Mouse (Mus musculus): ENCODE data around the gene Cfc1. TPM values are rescaled to one million over a fixed set of nuclear protein-coding genes. Genes with fewer than 3 reads are reported as not detected.
A peak's percentile ranks its signal among the peaks of the same experiment; 100 is the strongest.
"Not testable (repeated sequence)": the region's sequence is repeated elsewhere in the genome, so short reads cannot be mapped to it uniquely, and the experiment has no call there.

The Cfc1 gene
- total RNA-seq (2021), result not detected
- long read RNA-seq, experiment 1, result 0 reads
- long read RNA-seq, experiment 2, result 0 reads

DNA sequence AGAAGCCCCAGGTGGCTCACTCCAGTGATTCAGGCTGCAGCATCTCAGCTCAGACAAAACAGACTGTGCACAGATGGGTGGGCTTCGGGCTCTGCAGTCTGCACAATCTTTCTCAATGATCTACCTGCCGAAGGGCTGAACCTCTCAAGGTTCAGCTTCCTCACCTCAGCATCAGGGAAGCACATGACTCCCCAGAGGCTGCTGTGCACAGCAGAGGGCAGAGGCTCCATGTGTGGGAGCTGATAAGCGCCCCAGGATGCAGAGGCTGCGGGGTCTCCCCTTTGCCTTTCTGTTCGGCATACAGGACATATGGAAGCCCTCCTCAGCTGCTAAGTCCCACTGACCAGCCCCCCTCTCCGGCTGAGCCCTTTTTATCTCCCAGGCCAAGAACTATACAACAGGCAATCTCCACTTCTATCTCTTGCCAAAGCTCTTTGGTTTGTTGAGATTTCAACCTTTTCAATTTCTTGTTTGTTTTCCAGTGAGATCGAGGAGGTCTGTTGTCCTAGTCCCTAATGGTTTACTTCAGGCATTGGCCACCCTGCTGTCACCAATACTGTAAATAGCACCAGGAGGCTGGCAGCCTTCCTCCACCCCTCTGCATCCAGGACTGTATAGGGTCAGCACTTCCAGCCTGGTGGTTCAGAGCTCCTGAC is at the start of gene Cfc1:
Gene Cfc1 (plus strand): TSS at position 606 of the 656 bp plus-strand sequence.
- not testable (repeated sequence) for DNase-seq (ENCODE audit: low spot score in 2 of 2)

DNA sequence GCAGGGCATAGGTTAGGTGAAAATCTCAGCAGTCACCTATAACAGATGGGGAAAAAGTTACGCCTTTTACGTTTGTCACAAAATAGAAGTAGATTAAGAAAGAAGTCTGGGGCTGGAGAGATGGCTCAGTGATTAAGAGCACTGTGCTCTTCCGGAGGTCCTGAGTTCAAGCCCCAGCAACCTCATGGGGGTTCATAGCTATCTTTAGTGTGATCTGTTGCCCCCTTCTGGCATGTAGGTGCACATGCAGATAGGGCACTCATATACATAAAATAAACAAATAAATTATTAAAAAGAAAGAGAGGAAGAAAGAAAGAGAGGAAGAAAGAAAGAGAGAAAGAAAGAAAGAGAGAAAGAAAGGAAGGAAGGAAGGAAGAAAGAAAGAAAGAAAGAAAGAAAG is 48.1 kb upstream of the Cfc1 start:
- DNase-seq (ENCODE audit: low spot score in 2 of 2), result no peak

DNA sequence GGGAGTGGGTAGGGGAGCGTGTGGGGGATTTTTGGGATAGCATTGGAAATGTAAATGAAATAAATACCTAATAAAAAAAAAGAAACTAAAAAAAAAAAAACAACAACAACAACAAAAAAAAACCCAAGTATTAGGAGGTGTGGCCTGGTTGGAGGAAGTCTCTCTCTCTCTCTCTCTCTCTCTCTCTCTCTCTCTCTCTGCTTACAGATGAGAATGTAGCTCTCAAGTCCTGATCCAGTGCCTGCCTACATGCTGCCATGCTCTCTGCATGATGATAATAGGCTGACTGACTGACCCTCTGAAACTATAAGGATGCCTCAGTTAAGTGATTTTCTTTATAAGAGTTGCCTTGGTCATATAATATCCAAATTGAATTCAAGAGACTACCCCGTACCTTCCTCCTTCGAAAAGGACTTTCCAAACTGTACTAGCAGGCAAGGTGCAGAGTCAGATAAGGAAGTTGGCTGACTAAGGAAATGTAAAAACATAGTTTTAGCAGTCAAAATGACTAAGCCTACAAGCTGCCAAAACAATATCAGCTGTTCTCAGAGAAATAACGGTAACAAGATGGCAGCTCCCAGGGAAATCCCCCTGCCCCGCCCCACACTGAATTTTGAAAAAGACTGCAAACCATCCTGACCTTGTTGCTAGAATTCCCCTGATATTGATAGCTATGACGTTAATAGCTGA is 45.5 kb upstream of the Cfc1 start:
- DNase-seq (ENCODE audit: low spot score in 2 of 2), result no peak

DNA sequence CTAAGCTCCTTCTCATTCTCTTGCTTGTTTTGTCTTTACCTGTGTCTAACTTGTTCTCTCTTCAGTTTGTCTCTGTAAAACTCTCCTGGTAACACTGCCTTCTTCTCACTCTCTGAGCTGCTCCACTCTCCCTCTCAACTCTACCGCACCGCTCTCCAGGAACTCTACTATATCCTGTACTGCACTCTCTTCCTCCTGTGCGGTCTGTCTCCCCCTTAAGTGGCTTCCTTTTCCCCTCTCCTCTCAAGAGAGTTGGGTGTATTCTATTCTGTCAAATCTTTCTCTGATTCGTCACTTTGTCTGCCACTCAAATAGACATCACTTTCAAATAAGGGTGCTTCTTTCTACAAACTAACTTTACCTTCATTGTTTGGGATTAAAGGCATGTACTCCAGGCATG is 44.0 kb upstream of the Cfc1 start:
- no peak for DNase-seq (ENCODE audit: low spot score in 2 of 2)

DNA sequence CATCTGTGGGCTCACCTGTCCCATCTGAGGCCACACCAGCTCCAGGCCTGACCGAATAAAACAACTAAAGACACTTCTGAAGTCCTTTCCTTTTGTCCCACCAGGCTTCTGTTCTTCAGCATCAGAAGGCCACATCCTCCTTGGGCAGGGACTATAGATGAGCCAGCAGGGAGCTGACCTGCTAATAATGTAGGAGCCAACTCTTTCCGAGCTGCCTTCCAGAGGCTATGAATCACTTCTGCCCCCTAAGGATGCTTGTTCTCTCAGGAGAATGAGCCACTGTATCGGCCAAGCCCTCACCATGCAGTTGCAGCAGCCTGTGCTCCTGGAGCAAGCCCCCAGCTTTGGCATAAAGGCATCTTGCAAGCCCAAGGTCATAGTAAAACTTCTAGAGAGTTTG is 32.5 kb upstream of the Cfc1 start:
- no peak for DNase-seq (ENCODE audit: low spot score in 2 of 2)

DNA sequence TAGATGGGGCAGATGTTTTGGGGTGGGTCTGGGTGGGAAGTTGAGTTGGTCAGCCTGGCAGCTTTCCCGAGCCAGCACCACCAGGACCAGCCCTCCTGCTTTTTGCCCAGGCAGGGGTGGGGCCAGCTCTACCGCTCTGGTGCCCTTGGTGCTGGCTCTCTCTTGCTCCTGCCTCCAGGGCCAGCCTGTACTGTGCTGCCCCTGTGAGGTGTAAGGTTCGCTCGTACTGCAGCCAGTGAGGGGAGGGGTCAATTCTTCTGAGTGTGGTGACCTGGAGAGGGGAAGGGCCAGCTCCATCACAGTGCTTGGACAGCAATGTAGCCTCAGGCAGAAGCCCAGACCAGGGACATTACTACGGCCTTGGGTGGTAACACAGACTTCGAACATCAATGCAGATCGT is 30.1 kb upstream of the Cfc1 start:
- no peak for DNase-seq (ENCODE audit: low spot score in 2 of 2)

DNA sequence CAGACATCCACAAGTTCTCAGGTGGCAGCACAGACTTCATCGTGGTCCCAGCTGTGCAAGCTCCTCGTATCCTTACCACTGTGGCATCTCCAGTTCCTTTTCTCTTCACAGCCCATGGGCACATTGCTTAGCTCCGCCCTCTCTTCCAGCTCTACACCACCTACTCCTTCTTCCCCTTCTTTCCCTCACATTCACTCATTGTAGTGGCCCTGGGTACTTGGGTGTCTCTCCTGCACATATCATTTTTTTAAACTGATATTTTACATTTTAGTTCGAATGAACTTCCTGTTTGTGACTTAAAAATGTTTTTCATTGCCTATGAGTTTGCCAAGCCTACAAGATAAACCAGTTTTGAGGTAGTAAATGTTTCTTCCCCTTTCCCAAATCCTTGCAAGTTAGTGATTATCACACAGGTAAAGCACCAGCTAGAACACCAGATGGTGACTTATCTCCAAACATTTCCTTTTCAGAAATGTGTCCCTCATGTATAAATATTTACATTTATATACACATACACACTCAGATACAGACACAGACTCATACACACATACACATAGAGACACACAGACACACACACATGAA is 29.4 kb upstream of the Cfc1 start:
- DNase-seq (ENCODE audit: low spot score in 2 of 2), result no peak

DNA sequence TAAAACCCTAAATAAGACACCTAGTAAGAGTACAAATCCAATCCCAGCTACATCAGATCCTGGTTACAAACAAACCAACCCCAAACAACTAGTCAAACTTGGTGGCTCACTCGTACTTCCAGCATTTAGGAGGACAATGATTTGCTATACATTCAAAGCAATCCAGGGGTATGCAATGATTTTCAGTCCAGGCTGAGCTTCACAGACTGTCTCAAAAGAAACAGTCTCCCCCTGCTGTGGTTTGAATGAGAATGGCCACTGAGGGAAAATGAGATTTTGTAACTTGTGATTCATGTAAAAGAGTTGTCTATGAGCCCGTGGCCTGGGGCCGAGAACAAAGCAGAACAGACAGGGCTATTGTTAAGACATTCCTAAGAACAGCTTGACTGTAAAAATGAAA is 27.5 kb upstream of the Cfc1 start:
- no peak for DNase-seq (ENCODE audit: low spot score in 2 of 2)

DNA sequence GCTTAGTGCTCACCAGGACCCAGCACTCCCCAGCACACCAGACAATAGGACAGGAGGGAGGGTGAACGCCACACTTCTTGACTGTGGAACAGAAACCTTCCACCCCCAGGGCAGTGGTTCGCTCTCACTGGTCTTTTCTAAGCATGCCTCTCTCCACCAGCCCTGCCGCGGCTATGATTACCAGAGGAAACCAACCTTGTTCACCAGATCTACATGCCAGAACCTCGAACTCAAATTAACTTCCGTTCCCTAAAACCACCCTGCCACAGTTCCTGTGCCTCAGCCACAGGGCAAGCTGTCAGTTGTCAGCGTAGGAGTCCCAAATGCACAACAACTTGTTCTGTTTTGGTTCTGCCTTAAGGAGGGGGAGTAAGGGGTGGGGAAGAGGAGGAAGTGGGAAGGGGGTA is 24.9 kb upstream of the Cfc1 start:
- no peak for DNase-seq (ENCODE audit: low spot score in 2 of 2)

DNA sequence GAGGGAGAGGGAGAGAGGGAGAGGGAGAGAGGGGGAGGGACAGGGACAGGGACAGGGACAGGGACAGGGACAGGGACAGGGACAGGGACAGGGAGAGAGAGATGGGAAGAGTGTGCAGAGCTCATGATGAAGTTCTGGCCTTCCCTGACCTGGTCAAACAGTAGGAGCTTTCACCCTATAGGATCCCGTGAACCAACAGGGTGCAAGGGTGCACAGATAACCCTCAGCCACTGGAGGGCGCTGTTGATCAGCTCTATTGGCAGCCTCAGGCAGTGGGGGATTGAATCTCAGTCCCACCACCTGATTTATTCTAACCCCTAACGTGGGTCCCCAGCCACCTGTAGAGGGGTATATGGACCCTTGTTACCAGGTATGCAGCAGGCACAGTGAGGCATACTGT is 24.4 kb upstream of the Cfc1 start:
- DNase-seq (ENCODE audit: low spot score in 2 of 2), result peak; percentile 22 to 37

DNA sequence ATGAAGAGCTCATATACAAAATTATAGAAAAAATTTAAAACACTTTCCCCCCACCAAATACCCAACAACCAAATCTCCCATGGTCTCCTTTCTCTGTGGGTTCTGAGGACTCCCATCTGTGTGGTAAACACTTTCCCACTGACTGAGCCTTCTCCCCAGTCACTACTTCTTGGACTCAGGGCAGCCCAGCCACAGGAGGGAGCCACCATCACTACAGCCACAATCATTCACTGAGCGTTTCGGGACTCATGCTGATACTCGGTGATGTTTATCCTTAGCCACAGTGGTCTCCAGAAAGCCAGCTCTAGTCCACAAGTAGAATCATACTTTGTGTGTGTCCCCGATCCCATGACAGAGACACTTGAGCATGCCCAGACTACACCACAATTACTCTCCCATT is 22.4 kb upstream of the Cfc1 start:
- DNase-seq (ENCODE audit: low spot score in 2 of 2), result no peak

DNA sequence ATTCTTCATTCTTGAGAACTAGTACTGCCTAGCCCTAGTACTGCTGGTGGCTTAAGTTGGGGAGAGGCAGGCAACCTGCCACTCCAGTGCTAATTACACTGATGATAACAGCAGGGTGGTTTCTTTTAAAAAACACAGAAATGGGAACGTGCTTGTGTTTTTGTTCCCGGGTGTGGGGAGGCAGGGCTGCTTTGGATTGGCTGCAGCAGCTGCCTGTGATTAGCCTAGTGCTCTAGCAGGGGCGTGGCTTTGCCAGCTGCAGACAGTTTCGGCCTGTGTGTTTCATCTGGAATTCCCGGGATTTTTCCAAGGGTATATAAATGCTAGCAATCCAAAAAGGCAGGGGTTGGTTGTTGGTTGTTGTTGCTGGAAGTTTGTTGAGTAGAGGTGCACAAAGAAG is 18.9 kb upstream of the Cfc1 start:
- no peak for DNase-seq (ENCODE audit: low spot score in 2 of 2)

DNA sequence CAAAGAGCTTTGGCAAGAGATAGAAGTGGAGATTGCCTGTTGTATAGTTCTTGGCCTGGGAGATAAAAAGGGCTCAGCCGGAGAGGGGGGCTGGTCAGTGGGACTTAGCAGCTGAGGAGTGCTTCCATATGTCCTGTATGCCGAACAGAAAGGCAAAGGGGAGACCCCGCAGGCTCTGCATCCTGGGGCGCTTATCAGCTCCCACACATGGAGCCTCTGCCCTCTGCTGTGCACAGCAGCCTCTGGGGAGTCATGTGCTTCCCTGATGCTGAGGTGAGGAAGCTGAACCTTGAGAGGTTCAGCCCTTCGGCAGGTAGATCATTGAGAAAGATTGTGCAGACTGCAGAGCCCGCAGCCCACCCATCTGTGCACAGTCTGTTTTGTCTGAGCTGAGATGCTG is 18.2 kb upstream of the Cfc1 start:
- DNase-seq (ENCODE audit: low spot score in 2 of 2), result not testable (repeated sequence)

DNA sequence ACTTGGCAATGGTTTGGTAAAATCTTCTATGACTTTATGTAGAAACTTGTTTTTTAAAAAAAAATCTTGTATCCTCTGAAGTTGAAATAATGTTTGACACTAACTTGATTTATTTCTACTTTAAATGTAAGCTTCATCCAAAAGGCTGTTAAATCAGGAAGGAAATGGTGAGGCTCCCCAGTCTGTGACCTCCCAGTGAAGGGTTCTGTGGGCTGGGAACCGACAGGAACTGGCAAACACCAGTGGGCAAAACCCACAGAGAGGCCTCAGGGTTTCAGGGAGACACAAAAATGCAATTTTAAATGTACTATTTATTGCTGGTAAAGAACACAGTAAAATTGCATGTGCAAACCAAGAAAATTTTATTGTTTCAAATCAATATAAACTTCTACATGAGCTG is 17.7 kb upstream of the Cfc1 start:
- DNase-seq (ENCODE audit: low spot score in 2 of 2), result not testable (repeated sequence)

DNA sequence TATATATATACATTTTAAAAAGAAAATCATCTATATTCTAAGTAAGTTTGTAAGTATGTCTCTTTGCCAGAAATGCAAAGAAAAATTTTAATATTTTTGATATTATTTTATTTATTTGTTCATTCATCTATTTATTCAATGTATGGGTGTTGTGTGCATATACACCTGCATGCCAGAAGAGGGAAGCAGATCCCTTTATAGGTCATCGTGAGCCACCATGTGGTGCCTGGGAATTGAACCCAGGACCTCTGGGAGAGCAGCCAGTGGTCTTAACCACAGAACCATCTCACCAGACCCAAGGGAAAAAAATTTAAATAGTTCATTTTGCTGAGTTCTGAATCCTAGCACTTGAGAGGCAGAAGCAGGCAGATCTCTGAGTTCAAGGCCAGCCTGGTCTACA is 17.2 kb upstream of the Cfc1 start:
- DNase-seq (ENCODE audit: low spot score in 2 of 2), result no peak

DNA sequence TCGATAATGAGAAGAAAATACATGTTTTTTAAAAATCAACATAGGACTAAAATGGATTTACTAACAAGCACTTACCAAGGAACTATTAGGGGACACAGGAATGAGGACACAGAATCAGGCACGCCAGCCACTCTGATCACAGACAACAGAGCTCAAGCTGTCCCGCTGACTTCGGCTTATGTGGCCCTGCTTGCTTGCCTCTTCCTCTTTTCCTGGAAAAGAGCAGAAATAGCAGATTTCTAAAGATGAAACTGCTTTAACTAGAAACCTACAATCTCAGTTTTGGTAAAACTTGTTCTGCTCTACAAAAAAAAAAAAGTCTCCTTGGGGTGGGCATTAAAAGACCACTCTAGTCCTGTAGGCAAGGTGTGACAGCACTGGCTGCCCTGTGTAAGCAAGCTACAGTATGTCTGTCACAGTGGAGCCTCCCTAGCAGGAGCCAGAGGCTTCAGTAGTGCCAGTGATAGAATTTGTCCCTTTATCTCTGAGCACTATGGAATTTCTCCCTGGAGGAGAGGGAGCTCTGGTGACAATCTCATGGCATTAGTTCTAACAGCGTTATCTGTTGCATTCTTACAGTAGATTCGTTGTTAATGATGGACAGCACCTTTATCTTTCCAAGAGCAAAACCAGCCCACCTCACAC is 13.1 kb upstream of the Cfc1 start:
- no peak for DNase-seq (ENCODE audit: low spot score in 2 of 2)

DNA sequence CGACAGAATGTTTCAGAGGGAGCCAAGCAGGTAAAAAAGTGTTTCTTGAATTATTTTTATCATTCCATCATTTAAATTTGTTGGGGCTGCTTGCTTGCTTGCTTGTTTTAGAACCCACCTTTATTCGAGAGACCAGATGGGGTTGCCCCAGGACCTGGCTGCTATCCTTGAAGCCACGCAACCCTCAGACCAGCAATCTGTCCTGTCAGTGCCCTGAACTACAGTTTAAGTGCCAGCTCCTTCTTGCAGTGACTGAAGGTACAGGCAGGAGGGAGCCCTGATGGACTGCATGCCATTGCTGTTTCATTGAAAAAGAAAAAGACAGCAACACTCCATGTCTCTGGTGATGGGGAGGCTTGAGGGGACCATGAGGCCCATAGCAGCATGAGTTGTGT is 12.6 kb upstream of the Cfc1 start:
- DNase-seq (ENCODE audit: low spot score in 2 of 2), result no peak

DNA sequence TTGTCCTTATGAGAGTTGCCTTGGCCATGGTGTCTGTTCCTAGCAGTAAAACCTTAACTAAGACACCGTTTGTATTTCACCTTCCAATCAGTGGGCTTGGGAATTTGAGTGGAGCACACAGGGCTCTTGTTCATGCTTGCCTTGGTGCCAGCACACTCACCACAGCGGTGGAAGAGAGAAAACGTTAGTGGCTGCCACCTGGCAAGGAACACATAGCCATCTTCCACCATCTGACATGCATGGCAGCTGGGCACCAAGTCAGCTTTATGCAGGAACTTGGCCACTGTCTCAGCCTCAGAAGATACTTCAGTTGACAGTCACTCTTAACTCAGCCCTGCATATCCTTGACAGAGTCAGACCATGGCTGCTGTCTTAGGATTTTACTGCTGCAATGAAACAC is 11.8 kb upstream of the Cfc1 start:
- no peak for DNase-seq (ENCODE audit: low spot score in 2 of 2)

DNA sequence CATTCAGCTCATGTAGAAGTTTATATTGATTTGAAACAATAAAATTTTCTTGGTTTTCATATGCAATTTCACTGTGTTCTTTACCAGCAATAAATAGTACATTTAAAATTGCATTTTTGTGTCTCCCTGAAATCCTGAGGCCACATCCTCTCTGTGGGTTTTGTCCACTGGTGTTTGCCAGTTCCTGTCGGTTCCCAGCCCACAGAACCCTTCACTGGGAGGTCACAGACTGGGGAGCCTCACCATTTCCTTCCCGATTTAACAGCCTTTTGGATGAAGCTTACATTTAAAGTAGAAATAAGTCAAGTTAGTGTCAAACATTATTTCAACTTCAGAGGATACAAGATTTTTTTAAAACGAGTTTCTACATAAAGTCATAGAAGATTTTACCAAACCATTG is 874 bp upstream of the Cfc1 start:
- DNase-seq (ENCODE audit: low spot score in 2 of 2), result not testable (repeated sequence)

DNA sequence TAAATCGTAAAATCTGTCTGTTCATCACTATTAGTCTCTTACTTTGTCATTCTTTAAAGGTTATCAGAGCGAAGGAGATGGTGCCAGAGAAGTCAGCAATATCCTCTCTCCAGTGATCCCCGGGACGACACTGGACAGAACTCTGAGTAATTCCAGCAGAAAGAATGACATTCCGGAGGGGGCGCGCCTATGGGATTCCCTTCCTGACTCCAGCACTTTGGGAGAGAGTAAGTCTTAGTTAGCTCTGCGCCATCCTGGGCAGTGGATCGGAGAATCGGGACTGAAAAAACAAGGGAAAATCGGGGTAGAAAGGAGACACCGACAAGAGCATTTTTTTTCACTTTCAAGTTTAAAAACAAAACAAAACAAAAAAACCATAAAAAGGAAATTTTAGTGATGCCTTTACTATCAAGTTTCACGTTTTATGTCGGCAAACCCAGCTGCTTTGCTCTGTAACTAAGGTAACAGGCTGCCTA is 881 bp downstream of the Cfc1 start:
- DNase-seq (ENCODE audit: low spot score in 2 of 2), result no peak

DNA sequence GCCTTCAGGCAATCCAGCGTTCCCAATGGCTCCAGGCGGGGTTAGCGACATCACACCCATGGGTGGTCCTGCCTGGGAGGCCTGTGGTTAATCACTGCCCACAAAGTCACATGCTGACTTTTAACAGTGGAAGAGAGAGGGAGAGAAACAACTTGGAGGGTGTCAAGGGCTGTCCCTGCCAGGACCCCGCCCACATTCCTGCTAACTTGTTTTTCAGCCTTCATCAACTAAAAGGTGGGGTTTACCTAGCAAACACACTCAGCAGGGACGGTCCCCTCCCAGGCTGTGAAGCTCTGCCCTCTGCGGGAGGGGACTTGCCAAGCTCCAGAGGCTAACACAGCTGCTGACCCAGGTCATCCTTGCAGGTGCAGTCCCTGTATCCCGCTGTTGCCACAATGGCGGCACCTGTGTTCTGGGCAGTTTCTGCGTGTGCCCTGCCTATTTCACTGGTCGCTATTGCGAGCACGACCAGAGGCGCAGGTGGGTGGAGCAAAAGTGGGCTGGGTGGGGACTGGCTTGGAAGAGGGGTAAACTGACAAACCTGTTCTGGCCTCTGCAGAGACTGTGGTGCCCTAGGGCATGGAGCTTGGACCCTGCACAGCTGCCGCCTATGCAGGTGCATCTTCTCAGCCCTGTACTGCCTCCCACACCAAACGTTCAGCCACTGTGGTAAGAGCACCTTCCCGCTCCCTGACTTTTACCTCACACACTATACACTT is 1.5 kb downstream of the Cfc1 start:
- DNase-seq (ENCODE audit: low spot score in 2 of 2), result no peak

Measured in adrenal gland, adult 18-20 months (tissue).